Mouse (Mus musculus): ENCODE results near the gene Bco1.
A peak's percentile ranks its signal among the peaks of the same experiment; 100 is the strongest.

The Bco1 gene

GRCm38 (mm10) chr8:117156149-117156548 lies 60.5 kb downstream of the Bco1 start:
- no peak for DNase-seq

DNA sequence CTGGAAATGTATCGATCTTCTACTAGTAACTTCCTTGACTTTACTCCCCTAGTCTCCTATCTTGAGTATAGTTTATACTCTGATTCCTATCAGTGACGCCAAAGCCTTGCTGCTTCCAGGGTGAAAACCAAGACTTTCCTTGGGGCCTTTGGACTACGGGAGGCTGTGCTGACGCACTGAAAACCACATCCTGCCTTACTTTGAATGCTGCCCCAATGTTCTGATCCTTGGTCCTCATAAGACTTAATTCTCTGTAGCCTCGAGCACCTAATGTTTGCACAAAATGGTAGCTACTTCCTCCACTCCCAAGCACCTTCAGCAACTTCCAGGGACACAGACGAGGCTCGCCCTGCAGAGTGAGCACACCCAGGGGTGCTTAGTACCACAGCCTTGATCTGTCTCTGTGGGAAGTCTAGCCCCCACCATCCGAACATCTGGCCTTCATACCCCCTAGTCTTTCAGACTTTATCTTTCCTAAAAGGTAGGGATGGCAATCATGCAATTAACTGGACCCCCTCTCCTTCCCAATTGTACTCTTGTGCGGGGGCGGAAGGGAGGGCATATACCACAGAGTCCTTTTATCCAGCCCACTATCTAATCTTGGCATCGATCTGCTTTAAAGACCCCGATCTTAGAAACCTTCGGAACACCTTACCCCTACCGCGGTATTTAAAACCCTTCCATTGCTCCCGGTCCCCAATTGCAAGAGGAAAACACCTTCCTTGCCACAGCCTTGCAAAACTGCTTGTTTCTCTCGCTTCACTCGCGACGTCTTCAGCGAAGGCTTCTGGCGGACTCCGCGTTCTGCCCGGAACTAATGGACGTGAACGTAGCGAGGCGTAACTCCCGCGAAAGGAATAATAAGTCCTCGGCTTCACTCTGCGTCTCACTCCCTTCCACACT lies 61.5 kb downstream of the Bco1 start:
- no peak for DNase-seq

DNA sequence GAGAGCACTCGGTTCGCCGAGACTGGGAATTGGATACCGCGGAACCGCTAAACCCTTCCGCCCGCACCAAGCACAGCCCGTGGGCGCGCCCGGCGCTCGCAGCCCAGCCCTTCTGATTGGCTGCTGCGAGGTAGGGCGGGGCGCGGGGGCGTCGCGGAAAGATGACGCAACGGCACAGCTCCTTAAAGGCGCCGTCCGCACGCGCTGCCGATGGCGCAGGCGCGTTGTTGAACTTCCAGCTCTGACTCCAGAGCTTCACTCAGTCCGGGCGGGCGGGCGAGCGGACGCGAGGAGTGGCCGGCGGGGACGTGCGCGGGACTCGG lies 62.1 kb downstream of the Bco1 start:
- peak; percentile 91 for DNase-seq

GRCm38 (mm10) chr8:117158135-117158761 lies 62.6 kb downstream of the Bco1 start, which contains the start of gene Gan:
TSS of gene Gan (plus strand) at chr8:117158135.
- DNase-seq = peak; percentile 27 to 30

DNA sequence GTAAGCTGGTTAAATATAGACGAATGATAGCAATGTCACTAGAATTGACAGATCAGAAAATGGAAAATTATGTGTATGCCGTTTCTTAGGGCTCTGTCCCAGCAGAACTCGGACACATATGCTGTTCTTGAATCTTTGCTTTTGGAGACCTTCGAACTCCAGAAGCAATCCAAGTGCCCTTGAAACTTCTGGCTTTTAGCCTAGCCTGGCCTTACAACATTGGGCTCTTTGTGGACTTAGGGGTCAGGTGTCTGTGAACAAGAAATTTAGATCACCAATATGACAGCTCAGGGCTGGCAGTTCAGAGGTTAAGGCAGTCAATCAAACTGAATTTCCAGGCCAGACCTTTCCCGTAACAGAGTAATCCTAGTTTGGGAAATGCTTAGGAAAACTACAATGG lies 63.4 kb downstream of the Bco1 start:
- DNase-seq = no peak

GRCm38 (mm10) chr8:117164912-117165311 lies 69.3 kb downstream of the Bco1 start:
- DNase-seq = no peak

DNA sequence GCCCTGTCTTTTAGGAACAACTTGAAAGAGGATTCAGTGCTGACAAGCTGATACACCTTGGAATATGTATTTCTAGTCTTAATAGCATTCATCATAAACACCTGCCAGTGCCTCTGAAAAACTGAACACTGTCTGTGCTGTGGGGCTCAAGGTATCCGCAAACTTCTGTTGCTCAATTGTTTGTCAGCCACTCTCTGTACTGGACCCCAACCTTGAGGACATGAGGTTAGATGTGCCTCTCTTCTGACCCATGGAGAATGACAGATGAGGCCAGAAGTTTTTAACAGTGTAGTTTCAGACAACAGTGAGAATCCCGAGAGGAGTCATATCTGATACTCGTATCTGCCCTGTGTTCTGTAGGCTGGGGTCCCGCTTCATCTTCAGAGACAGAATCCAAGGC lies 69.9 kb downstream of the Bco1 start:
- DNase-seq = no peak

GRCm38 (mm10) chr8:117166515-117166914 lies 70.9 kb downstream of the Bco1 start:
- no peak for DNase-seq

- DNase-seq = no peak
These were observed 71.7 kb downstream of the Bco1 start for GRCm38 (mm10) chr8:117167243-117167883.

DNA sequence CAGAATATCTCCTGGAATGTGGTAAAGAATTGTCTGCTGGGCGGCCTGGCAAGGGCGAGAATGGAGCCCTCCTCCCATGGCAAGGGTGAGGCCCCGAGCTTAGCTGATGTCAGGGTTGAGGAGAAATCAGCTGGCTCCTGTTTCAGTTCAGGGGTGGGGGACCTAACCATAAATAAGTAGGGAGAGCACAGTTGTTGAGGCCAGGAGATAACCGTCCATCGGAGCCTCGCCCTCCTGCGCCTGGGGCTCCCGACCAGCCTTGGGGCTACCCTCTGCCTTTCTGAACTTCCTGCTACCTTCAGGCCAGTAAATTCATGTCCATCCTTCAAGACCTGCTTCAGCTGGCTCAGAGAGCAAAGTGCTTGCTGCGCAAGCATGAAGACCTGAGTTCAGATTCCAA lies 72.7 kb downstream of the Bco1 start:
- no peak for DNase-seq

DNA sequence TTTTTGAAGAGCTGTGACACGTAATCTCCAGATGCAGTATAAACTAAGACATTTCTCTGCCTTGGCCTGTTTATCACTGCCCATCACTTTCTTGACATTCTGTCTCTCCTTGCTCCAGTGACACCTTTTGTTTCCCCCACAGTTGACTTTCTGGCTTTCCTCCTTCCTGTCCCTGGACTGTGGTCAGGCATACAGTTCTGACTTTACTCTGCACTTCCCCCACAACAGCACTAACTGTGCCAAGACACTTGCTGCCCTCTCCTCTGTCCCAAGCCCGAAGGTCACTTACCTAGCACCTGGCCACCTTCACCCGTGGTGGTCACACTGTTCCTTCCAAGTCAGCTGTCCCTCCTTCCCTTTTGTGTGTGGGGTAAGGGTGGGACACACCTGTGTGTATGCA lies 76.2 kb downstream of the Bco1 start:
- DNase-seq = no peak

DNA sequence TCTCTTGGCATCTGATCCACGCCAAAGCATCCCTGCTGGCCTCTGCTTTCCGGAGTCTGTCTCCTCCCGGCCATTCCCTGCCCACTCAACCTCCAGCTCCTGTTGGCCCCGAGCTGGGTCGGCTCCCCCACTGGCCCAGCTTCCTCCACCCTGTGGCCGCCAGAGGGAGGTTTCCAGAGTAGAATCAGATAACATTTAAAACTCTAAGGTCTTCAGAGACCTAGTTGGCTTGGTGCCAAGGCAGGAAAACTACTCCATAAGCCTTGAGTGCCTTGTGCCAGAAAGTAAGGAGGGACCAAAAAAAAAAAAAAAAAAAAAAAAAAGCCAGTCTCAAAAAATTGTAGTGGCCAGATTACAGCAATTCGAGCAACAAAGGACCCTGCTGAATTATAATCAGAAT lies 77.2 kb downstream of the Bco1 start:
- DNase-seq = no peak

DNA sequence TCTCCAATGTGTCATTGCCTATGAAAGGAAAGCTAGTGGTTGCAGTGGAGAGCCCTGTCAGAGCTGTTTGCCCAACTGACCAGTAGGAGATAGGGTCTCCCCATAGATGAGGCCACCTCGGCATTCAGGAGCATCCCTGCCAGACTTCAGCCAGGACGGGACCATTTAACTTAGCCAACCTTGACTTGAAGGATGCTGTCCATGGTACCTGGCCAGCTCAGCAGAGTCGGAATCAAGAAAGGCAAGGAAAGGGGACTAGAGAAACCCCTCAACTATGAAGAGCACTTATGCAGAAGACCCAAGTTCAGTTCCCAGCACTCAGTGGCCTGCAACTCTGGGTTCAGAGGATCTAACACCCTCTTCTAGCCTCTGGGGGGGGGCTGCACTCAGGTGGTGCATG lies 78.0 kb downstream of the Bco1 start:
- DNase-seq = no peak

DNA sequence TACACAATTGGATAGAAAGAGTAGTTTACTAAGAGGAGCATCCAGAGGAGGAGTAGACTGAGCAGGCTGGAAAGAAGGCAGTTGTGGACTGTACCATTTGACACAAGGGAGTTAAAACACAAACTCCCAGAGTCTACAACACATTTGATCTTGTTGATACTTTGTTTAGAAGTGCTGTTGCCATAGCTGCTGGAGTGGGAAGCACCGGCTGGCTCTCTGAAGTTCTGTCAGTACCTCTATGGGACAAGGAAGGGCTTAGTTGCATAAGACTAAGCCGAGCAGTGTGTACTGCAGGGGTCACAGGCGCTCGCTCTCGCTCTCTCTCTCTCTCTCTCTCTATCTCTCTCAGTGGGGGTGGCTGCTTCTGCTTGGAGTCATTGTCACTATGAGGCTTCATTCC lies 78.9 kb downstream of the Bco1 start:
- no peak for DNase-seq

GRCm38 (mm10) chr8:117176308-117176707 lies 80.7 kb downstream of the Bco1 start:
- DNase-seq = no peak

GRCm38 (mm10) chr8:117177236-117177635 lies 81.6 kb downstream of the Bco1 start:
- DNase-seq = no peak

DNA sequence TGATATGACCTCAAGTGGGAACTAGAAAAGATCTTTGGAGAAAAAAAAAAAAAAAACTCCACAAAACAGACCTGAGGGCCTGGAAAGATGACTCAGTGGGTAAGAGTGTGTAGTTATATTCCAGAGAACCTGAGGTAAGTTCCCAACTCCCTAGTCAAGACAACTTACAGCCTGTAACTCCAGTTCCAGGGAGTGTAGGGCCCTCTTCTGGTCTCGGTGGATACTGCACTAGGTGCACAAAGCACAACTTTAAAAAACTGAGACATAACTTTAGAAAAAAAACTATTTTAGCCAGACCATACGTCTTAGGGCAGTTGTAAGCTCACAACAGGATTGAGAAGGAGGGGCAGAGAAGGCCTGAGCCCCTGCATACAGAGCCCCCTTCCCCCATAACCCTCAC lies 82.4 kb downstream of the Bco1 start:
- DNase-seq = no peak

DNA sequence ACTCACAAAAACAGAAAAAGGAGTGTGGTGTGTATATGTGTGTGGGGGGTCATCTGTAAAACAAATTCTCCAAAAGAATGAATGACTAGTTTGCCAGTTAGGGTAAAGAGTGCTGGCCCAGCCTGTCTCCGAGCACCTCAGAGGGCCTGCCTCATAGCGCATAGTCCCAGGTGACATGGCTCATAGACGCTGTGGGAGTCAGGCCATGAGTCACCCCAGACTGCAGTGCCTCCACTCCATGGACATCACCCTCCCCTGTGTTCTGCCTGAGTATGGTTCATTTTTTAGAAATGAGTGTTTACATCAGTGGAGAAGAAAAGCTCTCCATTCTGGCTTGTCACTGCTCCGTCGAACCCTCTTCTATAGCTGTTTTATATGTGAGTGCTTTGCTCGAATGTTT lies 83.0 kb downstream of the Bco1 start:
- no peak for DNase-seq

DNA sequence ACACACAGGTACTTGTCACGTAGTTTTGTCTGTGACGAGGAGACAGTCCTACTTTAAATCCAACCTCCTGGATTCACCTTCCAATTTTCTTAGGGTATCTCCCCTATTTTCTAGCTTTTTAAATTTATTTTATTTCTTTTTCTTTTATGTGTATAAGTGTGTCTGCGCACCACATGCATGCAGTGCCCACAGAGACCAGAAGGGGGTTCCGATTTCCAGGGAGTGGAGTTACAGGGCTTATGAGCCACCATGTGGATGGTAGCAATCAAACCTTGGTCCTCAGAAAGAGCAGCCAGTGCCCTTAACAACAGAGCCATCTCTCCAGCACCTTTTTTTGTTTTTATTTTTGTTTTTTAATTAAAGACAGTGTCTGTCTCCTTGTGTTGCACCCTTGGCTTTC lies 87.1 kb downstream of the Bco1 start:
- DNase-seq = no peak

Data from thymus, adult 18-20 months (tissue).